Mouse (Mus musculus) gastrocnemius, adult 18-20 months (tissue): ENCODE results near the gene Tor4a. TPM values are rescaled to one million over a fixed set of nuclear protein-coding genes. Genes with fewer than 3 reads are reported as not detected.

Source experiments
- DNase-seq: peaks from one replicate; pipeline ENCODE4 v3.0.0; 2021; ENCODE audit warnings: low spot score
- long read RNA-seq, 2 experiments: library from polyadenylated mRNA; stranded (forward); transcript quantifications; one replicate each; pipeline ENCODE4 v2.0.0; 2021
- total RNA-seq, 2 experiments: library from RNA; stranded (reverse); gene quantifications; 2 replicates each; pipeline ENCODE4 v1.2.3; 2021

The Tor4a gene
- total RNA-seq, result 1 to 10 TPM in 1 of 2 experiments, under 1 TPM in 1; 0.84 to 1.2 TPM
- long read RNA-seq, experiment 1, partial matches to known transcripts, result 0 of 1 reads
- long read RNA-seq, experiment 1, other reads (novel, unspliced or antisense), result 0 of 1 reads
- long read RNA-seq, experiment 2, result 0 reads

DNA sequence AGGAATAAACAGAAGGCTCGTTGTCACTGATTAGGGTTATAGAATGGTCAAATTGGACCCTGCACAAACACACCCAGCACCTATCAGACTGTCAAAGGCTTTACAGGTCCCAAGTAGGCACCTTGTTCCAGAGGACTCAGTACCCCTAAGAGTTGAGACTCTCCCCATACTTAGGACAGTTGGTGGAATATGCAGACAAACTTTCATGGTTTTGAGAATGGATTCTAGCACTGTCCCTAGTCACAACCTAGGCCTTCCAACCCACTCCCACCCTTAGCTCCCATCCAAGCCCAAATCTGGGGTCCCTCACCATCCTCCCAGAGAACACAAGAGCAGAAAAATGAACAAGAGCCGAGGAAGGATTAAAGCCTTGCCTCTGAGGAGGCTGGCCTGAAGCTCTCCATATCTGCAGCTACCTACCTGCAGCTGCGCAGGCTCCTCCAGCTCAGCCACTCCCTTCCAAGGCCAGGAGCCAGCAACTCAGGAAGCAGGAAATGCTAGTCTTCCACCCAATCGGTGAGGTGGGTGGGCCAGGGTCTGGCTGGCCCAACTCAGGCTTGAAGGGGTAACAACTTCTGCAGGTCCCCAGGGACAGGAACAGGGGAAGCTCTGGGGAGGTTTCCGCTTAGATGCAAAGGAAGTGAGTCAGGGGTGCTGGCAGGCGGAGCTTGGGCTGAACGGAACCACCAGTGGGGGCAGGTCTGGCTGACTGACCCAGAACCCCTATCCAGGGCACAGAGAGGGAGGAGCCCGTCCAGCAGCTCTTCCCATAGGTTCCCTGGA lies at the start of gene Tor4a:
Gene Tor4a, minus strand, starts transcription at position 715 of the 783 bp plus-strand sequence.
- peak; percentile 73 for DNase-seq

DNA sequence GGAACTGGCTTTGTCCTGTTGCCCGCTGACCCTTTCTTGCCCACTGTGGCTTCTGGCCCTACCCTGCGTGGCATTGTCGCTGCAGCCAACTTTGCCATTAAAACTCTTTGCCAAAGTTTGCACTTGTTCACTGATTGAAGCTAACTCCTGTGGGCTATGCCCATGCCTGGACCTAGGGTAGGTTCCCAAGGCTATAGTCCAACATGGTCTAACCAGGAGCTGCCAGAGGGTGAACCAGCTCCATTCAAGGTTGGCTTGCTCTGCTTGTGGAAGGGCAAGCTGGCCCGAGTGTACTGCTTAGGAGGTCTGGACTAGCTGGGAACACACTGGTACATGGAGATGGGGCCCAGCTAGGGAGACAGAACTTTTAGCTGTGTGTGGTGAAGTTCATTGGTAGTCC lies 47.5 kb upstream of the Tor4a start:
- DNase-seq, result no peak

DNA sequence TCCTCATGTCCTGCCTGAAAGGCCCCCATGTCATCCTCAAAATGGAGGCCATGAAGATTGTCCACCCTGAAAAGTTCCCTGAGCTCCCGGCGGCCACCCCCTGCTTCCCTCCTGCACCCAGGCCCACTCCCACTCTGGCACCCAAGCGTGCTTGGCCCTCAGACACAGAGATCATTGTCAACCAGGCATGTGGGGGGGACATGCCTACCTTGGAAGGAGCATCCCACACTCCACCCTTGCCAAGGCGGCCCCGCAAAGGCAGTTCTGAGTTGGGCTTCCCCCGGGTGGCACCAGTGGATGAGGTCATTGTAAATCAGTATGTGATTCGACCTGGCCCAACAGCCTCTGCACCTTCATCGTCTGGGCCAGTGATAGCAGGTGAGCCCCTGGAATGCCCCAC lies 46.7 kb upstream of the Tor4a start:
- DNase-seq, result no peak

DNA sequence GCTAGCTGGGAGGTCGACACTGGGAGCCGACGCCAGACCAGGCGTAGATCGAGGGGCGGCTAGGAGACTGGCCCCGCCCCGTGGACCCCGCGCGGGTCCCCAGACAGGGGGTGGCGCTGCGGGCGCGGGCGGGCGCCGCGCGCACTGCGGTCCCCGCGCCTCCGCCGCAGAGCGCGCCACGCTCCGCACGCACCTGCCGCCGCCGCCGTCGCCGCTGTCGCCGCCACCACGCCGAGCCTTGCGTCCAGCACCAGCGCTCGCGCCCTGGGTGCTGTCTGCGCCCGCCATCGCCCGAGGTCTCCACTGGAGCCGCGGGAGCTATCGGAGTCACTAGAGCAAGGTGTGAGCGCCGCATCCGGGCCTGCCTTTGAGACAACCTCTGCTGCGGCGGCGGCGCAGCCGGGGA lies 45.4 kb upstream of the Tor4a start, which contains the start of the genes Rnf208 and Cysrt1:
Gene Rnf208, plus strand, starts transcription at position 155 of the 406 bp plus-strand sequence.
Gene Cysrt1, minus strand, starts transcription at position 352 of the 406 bp plus-strand sequence.
- no peak for DNase-seq

DNA sequence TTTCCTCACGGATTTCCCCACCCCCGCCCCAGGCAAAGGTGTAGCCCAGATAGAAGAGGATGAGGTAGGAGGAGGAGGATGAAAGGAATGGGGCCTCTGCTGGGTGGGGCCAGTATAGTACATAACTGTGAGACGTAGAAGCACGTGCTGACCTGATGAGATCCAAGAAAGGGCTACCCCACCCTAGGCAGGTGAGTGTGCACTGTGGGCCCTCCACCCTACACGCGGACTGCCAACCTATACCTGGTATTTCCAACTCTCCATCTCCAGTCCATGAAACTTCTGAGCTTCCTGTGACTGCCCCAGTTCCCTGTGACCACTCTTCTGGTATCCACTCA lies 44.7 kb upstream of the Tor4a start:
- DNase-seq, result no peak

DNA sequence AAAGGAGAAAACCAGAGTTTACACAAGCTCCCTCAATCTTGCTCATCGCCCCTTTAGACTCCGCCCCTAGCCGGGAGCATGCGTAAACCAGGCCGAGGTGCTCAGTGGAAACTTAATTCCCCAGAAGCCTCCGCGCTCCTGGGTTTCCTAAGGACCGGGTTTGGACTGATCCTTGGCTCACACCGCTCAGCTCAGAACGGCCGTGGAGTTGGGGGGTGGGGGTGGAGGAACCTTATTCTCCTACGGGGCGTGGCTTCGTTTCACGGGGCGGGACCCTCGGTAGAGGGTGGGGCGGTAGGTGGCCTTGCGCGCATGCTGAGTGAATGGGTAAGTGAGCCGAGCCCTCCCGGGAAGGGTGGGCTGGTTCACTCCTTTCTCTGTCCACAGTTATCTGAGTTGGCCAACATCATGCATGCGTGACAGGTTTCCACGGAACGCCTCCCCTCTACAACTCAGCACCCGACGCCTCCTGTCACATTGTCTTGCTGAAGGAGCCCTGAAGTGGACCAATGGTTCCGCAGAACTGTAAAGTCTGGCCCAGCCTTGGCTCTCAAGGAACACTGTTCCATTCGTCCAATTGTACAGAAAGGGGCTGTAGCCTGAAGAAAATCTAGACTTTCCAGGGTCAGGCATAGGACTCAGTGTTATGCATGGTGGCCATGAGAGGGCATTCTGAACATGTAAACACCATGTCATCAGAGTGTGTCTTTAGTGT lies 44.2 kb upstream of the Tor4a start:
- DNase-seq, result peak; percentile 61

DNA sequence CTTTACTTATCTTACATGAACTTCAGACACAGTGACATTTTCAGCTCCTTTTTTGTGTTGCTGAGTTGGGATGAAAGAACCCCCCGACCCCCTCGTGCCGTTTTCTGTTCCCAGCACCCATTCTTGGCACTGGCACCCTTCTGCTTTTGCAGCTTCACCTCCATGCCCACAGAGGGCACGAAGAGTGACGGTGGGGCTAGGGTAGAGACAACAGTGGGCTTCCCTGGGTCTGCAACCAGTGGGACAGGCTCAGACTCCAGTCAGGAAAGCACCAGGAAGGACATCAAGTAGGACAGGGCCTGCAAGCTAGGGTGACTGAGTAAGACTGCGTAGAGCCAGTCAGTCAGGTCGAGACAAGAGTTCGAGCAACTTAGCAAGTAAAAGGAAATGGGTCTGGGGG lies 43.6 kb upstream of the Tor4a start:
- DNase-seq, result no peak

DNA sequence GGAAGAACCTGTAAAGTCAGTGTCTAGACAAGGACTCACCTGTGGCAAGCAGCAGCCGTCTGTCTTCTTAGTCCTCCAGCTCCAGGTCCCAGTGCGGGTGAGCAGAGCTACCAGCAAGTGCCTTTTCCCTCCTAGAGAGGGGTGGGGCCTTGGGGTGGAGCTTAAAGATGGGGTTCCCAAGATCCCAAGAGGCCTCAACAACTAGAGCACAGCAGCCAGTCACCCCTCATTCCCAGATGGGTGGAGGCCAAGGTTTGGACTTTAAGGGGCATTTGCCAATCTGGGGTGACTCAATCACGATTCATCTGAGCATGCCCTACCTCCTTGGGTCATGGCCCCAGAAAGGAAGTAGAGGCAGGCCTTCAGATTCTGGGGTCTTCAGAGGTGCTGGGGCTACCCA lies 43.1 kb upstream of the Tor4a start:
- DNase-seq, result no peak

DNA sequence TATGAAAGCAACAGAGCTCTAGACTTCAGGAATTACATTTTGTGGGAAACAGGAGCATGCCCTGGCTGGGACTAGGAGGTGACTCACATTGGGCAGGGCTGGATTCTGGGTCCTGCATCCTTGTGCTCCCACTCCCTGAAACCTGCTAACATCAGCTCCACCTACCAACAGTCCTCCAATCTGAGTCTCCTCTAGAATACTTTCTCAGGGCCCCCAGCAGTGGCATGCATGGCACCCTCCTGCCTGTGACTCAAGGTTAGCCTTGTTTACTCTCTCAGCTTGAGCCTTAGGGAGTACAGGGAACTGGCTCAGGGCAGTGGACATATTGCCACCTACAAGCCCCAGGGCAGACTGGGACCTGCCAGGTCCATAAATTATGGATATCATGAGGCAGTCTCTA lies 41.4 kb upstream of the Tor4a start:
- no peak for DNase-seq

DNA sequence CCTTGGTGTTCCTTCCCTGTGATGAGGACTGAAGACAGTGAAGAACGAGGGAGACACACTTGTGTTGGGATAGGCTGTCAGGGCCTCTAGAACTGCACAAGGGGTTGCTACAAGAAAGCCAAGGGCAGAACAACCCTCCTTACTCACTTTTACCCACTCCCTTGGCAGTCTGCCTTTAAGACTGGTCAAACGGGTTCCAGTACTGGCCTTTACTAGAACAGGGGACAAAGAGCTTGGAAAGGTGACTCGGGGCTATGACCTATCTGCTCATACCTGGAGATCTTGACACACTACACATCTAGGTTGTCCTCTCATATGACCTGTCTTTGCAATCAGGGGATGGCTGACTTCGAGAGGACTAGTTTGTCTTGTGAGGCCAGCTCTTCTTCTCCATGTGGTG lies 40.8 kb upstream of the Tor4a start:
- DNase-seq, result no peak

DNA sequence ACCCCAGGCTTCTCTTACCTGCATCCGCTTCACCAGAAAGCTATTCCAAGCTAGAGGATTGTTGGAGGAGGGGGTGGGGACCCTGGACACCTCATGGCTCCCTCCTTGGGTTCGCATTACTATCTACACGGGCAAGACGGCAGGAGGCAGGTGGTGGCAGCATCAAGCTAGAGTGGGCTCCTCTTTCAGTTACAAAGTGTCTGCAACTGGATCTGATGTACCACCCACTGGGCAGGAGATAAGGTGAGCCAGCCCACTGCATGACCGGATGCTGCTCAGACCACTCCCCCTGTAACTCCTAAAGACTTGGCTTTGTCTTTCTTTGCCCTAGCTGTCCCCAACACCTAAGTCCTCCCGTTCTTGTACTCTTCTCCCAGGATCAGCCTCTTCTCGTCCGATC lies 39.9 kb upstream of the Tor4a start, which contains the start of gene Rnf224:
Gene Rnf224, minus strand, starts transcription at position 174 of the 400 bp plus-strand sequence.
- no peak for DNase-seq

DNA sequence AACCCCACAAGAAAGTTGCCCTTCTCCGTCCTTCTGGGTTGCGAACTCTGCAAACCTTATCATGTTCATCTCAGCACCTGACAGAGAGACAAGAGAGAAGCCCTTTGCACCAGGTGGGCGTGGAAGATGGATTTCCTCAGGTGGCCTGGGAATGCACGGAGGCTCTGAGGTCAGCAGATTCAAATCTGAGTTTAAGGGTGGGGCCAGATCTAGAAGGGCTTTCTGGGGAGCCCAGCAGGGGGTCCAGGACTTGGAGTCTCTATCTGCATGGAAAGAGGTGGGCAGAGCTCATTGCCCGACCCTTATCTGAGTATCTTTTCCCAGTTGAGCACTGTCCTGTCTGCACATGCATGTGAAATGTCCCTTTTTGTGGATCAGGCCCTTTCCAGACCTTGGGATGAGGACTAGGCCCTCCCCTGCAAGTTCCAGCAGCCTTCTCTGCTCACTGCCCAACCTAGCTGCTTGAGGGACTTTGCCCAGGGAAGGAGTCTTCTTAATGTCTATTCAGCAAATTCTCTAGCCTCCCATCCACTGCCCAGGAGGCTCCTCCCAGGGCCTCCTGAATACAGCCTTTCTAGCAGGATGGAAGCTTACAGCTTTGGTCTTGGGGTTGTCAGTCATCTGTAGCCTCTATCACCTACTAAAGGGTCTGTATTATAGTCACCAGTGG lies 38.0 kb upstream of the Tor4a start:
- no peak for DNase-seq

DNA sequence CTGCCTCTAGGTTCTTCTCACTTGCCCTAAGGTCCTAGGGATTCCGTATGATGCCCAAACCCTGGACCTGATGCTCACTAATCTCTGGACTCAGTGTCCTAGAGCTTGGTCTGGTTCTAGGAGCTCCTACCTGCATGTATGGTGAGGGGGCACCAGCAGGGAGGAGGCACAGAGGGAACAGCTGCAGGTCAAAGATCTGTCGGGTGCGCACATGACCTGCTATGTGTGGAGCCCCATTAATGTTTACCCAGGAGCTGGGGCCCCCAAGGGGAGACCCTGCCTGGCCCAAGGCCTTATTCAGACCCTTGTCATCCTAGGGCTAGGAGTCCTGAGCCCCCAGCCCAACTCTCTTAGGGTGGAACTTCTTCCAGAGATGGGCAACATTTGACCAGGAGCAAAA lies 37.4 kb upstream of the Tor4a start, which contains the start of gene Slc34a3:
Gene Slc34a3, minus strand, starts transcription at position 315 of the 400 bp plus-strand sequence.
- DNase-seq, result no peak

DNA sequence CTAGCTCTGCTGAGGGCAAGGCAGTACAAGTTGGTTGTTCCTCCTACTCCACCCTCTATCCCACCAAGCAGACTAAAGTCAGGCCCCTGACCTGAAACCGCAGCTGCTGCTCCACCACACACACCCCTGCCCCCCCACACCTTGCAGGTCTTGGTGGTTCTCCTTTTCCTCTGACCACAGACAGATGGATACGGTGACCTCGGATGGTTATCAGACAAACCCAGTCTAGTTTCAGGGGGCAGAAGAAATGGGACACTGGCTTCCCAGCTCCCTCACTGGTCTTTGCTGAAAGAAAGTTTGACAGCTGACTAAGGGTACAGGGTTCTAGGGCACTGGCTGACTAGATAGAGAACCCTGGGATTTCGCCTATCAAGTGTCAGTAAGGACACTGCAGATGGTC lies 36.7 kb upstream of the Tor4a start:
- DNase-seq, result no peak

DNA sequence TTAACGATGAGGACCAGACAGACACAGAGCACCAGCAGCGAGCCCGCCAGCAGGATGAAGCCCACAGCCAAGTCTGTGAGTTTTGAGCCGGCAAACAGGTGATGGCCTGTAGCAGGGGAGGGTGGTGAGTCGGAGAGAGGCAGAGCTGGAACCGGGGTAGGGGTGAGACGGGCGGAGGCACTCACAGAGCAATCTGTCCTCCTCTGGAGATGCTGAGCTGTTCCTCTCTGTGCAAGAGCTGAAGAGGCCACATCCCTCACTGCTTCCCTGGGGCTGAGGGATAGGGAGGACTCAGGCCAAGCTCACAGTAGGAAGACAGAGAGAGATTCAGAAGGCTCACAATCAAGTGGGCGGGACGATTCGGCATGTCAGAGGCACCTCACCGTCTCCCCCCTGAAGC lies 34.4 kb upstream of the Tor4a start:
- no peak for DNase-seq

DNA sequence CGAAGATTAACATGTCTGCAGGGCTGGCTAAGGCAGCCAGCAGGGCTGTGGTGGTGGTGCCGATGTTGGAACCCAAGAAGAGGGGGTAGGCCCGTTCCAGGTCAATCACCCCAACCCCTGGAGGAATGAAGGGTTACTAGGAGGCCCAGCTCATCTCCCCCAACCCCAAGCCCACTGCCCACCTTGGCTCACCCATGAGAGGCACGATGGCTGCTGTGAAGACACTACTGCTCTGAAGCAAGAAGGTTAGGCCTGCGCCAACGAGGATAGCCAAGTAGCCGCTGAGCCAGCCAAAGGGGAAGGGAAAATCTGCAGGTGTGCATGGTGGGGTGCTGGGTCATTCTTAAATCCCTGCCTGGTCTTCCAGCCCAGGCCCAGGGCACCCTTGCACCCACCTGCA lies 33.9 kb upstream of the Tor4a start:
- DNase-seq, result no peak

DNA sequence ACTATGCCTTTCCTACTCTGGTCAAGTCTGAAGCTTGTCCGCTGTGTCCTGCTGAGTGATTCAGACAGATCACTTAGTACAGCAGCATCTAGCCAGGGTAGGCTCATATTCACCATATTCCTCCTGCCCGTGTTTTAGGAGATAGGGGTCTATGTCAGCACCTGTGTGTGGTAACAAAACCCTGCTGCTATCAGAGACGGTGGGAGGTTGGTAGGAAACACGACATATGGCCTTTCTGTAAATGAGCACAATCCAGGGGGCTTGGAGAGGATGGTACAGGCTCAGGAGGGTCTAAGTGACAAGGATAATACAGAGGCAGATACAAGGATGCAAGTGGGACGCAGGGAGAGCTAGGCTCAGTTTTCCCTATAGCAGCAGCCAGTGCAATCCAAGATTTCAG lies 32.9 kb upstream of the Tor4a start:
- DNase-seq, result no peak

DNA sequence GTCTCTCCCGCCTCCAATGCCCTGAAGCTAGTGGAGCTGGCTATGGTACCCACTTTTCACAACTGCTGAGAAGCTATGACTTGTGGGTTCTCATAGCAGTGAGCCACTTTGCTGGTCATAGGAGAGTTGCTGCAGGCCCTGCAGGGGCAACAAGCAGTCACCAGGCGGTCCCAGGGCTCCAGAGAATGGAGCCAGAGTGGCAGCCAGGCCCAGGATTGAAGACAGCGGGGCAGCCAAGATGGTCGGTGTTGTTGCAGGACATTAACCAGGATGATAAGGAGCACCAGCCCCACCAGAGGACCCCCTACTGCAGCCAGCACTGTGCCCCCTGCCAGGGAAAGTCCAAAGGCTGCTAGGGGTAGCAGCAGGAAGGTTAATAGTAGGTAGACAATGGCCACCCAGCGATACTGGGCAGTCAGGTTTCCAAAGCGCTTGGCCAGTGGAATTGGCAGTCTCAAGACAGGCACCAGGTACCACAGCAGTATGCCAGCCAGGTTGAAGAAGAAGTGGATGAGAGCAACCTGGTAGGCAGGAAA lies 32.4 kb upstream of the Tor4a start:
- no peak for DNase-seq

DNA sequence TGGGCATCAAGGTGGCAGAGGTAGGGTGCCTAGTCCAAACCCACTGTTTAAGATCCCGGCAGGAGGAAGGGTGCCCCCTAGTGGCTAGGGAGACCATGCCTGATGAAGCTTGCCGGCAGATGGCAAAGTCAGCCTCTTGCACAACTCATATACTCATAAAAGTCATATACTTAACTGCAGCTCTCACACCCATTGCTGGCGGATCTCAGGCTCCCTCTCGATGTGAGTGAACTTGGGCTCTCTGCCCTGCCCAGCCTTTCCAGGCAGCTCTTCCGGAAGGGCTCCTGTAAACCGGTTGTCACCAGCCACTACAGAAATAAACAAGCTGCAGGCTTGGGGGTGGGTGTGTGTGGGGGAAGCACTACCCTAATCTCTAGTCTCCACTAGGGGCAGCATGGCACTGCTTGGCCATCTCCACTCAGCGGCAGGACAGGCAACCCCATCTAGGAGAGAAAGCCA lies 31.8 kb upstream of the Tor4a start:
- peak; percentile 90 for DNase-seq

DNA sequence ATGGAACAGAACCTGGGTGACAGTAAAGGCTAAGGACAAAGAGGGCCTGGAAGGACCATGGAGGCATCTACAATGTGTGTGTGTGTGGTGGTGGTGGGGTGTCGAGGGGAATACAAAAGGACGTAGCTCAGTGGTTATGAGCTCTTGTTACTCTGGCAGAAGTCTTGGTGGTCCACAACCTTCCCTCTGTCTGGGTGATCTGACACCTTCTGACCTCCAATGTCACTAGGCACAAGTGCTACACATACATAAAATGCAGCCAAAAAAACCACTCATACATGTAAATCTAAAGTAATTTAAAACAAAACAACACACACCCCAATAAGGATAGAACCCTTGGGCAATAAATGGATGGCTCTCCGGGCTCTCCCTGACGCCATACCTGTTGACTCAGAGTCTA lies 30.7 kb upstream of the Tor4a start:
- no peak for DNase-seq

DNA sequence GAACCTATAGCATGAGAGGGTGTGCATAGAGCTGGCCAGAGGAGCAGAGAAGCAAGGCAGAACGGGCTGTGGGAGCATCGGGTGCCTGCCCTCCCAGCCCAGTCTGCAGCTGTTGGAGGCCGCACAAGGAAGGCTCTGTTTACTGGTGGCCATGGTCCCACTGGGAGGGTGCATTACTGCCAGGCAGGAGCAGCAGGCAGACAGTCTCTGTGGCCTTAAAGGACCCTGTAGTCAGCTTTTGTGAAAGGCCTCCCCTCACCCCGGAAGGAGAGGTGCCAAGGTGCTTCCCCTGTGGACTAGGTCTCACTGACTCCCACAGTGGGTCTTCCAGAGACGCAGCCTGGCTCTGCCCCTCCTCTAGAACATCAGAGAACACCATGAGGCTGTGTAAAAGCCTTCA lies 30.2 kb upstream of the Tor4a start:
- DNase-seq, result peak; percentile 65
